Mouse (Mus musculus) Patski (cell line): Measurements from ENCODE around the gene Slc6a19. TPM values are rescaled to one million over a fixed set of nuclear protein-coding genes. Genes with fewer than 3 reads are reported as not detected.
"Not testable (repeated sequence)": the region's sequence is repeated elsewhere in the genome, so short reads cannot be mapped to it uniquely, and the experiment has no call there.

Source experiments
- ATAC-seq: fragments of 100-300 bp; one replicate; pipeline ENCODE4 v1.8.0; 2021
- CTCF ChIA-PET: fragments of 350-600 bp; sonication (Branson Sonifier 250); formaldehyde crosslinking; loops from one replicate; lab custom pipeline; 2022; ENCODE audit warnings: inconsistent platforms; lab: Charles Lee
- POLR2A ChIA-PET: fragments of 350-600 bp; sonication (Branson Sonifier 250); formaldehyde crosslinking; loops from one replicate; lab custom pipeline; 2022; ENCODE audit warnings: antibody characterized with exemption, inconsistent platforms; lab: Charles Lee
- DNase-seq: peaks from one replicate; pipeline ENCODE4 v3.0.0-alpha.2; 2011; ENCODE audit warnings: low read depth, low spot score
- H3K27me3 ChIP-seq: fragments of 371-371 bp; one replicate; pipeline ENCODE4 v1.5.1; 2021
- CTCF ChIP-seq: fragments of 100-300 bp; IDR thresholded peaks from one replicate; pipeline ENCODE4 v1.5.1; 2021
- in situ Hi-C: fragments of 300-500 bp; cut with MboI; formaldehyde crosslinking; loops from 3 replicates; pipeline ENCODE4 v1.11.1; 2018; ENCODE audit warnings: low pct_unique_long_range_greater_than_20kb, mixed read lengths
- polyA plus RNA-seq: library from polyadenylated mRNA; unstranded; gene quantifications from one replicate; pipeline ENCODE4 v1.2.3, GENCODE M21; 2021

Gene Slc6a19
- polyA plus RNA-seq, 1 experiment from 2014 or later, result 20.4 TPM

DNA sequence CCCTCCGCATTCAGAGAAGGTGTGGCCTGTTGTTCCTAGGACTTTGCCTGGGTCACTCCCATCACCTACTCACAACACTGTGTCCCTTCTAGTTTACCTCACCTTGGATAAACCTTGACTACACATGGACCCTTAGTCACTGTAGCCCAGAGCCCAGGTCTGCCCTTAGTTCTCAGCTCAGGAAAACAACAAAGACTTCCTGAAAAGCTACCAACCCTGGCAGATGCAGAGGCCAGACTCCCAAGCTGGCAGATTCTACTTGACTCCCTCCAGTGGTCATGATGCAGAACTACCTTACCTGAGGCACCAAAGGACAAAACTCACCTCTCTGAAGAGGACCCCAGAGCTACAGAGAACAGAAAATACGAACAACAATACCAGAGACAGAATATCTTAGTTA is 9.4 kb upstream of the Slc6a19 start:
- ATAC-seq (peak; percentile 29), DNase-seq (no peak)
- in situ Hi-C loops, result no loop called here
- TF ChIP-seq CTCF, result peak; percentile 74
- POLR2A ChIA-PET, result interaction anchor here (1.0 to 1.7 kb wide), 3 partner anchors 13 to 108 kb away, joined by 3 to 4 read pairs (median 3); no protein-coding TSS in a partner anchor
- CTCF ChIA-PET, result interaction anchor here (0.7 to 6.8 kb wide), 13 partner anchors 9 to 227 kb away, joined by 3 to 54 read pairs (median 4); partner anchors contain the start of gene Slc6a19
- no peaks in the 10 kb centered on the region for H3K27me3 ChIP-seq

DNA sequence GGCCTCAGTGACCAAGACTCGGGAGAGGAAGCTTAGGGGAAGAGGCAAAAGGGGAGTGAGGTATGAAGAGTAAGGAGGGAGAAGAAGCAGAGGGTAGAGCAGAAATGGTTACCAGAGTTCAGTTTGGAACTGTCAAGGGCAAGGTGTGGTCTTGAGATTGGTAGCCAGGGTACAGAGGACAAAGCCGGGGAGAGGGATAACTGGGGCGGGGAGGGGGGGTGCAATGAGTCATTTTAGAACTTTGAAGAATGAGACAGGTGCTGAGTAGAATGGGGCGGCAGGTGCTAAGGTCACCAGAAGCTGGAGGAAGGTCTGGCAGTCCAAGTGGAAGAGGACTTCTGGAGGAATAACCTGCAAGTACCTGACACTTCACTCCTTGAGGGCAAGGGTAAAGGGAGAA is 8.5 kb upstream of the Slc6a19 start:
- DNase-seq (no peak), ATAC-seq (no peak)
- in situ Hi-C loops, result no loop called here
- no peak for TF ChIP-seq CTCF
- ChIA-PET CTCF (interaction anchor here (1.1 to 6.8 kb wide), 5 partner anchors 17 to 109 kb away, joined by 3 to 54 read pairs (median 3); no protein-coding TSS in a partner anchor), POLR2A (interaction anchor here (1.1 to 1.2 kb wide), 2 partner anchors 9 to 67 kb away, joined by 3 to 4 read pairs; no protein-coding TSS in a partner anchor)
- H3K27me3 ChIP-seq, result no peaks in the 10 kb centered on the region

DNA sequence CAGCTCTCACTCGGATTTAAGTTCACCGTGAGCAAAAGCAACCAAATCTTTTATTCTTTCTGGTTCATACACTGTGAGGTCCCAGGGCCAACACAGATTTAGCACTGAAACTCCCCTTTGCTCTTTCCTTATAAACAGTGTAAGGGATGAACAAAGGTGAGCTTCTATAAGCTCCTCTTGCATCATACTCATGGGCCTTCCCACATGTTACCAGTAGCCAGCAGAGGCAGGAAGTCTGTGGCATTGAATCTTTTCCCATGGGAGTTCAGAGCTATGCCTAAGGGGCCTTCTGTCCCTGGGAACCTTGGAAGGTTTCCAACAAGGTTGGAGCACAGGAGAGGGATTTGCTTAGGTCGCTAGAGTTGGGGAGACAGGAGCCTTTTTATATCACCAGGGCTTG is 7.6 kb upstream of the Slc6a19 start:
- H3K27me3 ChIP-seq, result no peaks in the 10 kb centered on the region
- no peak for TF ChIP-seq CTCF
- ATAC-seq (no peak), DNase-seq (no peak)
- POLR2A ChIA-PET, result interaction anchor here (1.2 kb wide), 1 partner anchor 66 kb away, joined by 3 read pairs; no protein-coding TSS in a partner anchor
- CTCF ChIA-PET, result interaction anchor here (1.0 to 6.8 kb wide), 6 partner anchors 16 to 65 kb away, joined by 3 to 54 read pairs (median 3); no protein-coding TSS in a partner anchor
- in situ Hi-C loops, result no loop called here

DNA sequence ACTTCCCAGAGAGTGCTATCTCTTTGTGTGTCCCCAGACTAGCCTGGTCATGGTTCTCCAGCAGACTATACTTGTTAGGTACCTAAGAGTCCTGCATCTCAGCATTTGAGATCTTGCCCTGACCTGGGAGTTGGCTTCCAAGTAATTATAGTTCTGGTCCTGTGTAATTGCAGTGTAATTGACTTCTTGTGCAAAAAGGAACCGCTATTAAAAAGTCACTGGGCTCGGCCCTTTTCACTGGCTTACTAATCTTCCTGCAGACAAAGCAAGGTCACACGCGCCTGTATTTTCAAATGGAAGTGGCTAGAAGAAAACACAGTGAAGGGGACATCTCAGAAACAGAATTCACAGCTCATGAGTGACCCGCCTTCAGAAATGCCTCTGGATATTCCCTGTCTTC is 7.1 kb upstream of the Slc6a19 start:
- DNase-seq (no peak), ATAC-seq (no peak)
- no peaks in the 10 kb centered on the region for H3K27me3 ChIP-seq
- in situ Hi-C loops, result no loop called here
- TF ChIP-seq CTCF, result no peak
- POLR2A ChIA-PET, result no interaction called here
- CTCF ChIA-PET, result interaction anchor here (1.0 to 6.8 kb wide), 5 partner anchors 16 to 65 kb away, joined by 3 to 54 read pairs (median 3); no protein-coding TSS in a partner anchor

DNA sequence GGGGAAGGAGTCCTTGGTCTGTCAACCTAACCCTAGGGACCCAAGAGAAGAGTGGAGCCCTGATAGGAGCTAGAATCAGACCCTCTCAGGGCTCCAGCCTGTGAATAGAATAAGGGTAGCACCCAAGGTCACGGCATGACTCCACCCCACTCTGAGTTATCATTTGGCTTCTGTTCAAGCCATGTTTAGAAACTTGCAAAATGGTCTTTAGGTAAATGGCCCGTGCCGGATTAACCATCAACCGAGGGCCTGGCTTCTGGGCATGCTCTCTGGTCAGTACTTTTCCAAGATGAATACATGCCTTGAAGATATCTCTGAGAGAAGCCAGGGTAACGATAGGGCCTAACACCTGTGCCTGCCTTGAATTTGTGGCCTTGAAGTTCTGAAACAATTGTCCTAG is 6.6 kb upstream of the Slc6a19 start:
- in situ Hi-C loops, result no loop called here
- no peaks in the 10 kb centered on the region for H3K27me3 ChIP-seq
- TF ChIP-seq CTCF, result no peak
- ChIA-PET CTCF (interaction anchor here (1.1 to 6.8 kb wide), 4 partner anchors 12 to 111 kb away, joined by 3 to 54 read pairs (median 11); no protein-coding TSS in a partner anchor), POLR2A (no interaction called here)
- ATAC-seq, result no peak
- DNase-seq, result no peak

DNA sequence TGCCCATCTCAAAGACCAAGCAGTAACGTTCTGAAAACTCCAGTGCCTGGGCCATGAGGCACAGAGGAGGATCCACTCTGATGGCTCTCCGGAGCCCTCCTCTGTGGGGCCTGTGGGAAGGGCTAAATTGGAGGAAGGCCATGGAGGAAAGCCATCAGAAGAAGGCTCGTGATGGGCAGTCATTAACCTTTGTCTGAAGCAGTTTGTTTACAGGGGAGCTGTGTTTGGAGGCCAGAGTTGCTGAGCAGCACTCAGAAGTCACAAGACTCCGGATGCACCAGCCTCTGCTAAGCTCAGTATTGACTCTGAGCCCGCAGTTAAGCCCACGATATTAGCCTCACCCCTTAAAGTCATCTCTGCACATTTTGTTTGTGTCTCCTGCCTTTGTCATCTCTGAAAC is 4.8 kb upstream of the Slc6a19 start:
- ATAC-seq, result peak; percentile 29
- no peak for TF ChIP-seq CTCF
- in situ Hi-C loops, result no loop called here
- ChIA-PET CTCF (interaction anchor here (1.0 to 6.8 kb wide), 4 partner anchors 9 to 94 kb away, joined by 3 to 54 read pairs (median 10); no protein-coding TSS in a partner anchor), POLR2A (interaction anchor here (1.0 to 1.6 kb wide), 2 partner anchors 10 to 15 kb away, joined by 6 to 7 read pairs; no protein-coding TSS in a partner anchor)
- no peaks in the 10 kb centered on the region for H3K27me3 ChIP-seq
- no peak for DNase-seq

DNA sequence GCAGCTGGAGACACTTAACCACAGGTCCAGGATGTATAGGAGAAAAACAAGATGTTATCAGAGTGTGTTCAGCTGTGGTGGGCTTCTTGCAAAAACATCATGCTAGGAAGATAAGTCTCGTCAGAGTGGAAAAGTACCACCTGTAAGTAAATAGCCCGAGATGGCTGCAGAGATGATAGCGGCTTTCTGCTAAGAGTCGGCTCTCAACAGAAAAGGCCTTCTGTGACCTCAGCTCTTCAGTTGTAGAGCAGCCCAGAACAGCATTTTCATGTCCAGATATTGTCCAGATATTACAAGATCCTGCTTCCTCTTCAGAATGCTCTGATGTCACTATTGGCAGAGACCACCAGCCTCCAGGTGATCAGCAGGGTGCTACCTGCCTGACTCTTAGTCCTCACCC is 1.2 kb downstream of the Slc6a19 start:
- ChIA-PET CTCF (interaction anchor here (1.3 to 3.5 kb wide), 3 partner anchors 11 to 57 kb away, joined by 3 to 16 read pairs (median 6); no protein-coding TSS in a partner anchor), POLR2A (interaction anchor here (1.2 kb wide), 1 partner anchor 10 kb away, joined by 4 read pairs; no protein-coding TSS in a partner anchor)
- in situ Hi-C loops, H3K27me3 ChIP-seq, ATAC-seq, DNase-seq: not testable (repeated sequence)

DNA sequence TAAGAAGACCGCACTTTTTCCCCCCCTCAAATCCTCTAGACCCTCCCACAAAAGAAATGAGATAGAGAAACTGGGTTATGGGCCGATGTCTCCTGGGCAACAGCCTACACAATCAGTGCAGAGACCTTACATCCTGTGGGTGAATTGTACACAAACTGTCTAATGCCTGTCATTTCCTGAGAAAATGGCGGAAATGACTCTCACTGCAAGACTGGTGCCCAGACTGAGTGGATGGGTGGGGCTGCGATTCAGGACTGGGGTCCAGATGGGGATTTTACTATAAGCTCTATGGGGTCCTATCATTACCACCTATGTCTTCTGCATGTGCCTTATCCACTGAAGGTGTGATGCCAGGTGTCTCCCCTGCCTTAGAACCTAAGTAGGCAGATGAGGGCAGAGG is 1.9 kb downstream of the Slc6a19 start:
- ChIA-PET CTCF (interaction anchor here (2.1 to 2.6 kb wide), 2 partner anchors 10 to 56 kb away, joined by 6 to 12 read pairs; no protein-coding TSS in a partner anchor), POLR2A (interaction anchor here (0.6 kb wide), 1 partner anchor 120 kb away, joined by 3 read pairs; no protein-coding TSS in a partner anchor)
- no peak for TF ChIP-seq CTCF
- in situ Hi-C loops, result no loop called here
- no peak for DNase-seq
- no peak for ATAC-seq
- H3K27me3 ChIP-seq, result no peaks in the 10 kb centered on the region

DNA sequence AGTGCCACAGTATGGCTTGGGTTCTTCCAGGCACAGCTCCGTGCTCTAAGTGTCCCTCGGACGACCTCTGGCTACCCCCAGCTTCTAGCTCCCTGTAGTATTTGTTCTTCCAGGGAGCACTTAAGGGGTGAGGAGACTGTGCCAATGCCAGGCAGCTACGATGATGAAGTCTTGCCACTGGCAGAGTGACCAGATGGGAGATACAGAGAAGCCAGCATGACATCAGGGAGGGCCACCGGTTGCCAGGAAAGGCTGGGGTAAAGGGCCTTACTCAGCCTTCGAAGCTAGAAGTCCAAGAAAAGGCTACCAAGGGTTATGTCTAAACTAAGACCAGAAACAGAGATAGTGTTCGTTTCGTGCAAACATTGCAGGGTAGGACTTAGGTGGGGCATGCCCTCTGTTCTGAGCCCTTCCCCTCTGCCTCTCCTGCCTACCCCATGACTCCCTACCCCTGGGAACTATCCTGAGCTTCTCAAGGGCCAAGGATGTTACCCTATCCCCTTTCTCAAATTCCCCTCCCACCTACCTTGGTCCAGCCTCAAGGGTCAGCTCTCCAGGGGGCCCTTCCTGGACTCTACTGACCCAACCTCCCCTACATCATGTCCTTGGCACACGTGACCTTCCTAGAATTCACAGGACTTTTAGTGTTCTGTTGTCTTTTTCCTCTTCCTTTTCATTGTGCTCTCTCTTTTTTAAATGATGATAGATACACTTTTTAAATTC is 3.3 kb downstream of the Slc6a19 start:
- ChIA-PET POLR2A (interaction anchor here (0.8 to 2.5 kb wide), 2 partner anchors 9 to 13 kb away, joined by 4 to 6 read pairs; no protein-coding TSS in a partner anchor), CTCF (interaction anchor here (2.6 kb wide), 1 partner anchor 9 kb away, joined by 12 read pairs; no protein-coding TSS in a partner anchor)
- DNase-seq, result no peak
- H3K27me3 ChIP-seq, result no peaks in the 10 kb centered on the region
- ATAC-seq, result no peak
- no peak for TF ChIP-seq CTCF
- in situ Hi-C loops, result no loop called here

DNA sequence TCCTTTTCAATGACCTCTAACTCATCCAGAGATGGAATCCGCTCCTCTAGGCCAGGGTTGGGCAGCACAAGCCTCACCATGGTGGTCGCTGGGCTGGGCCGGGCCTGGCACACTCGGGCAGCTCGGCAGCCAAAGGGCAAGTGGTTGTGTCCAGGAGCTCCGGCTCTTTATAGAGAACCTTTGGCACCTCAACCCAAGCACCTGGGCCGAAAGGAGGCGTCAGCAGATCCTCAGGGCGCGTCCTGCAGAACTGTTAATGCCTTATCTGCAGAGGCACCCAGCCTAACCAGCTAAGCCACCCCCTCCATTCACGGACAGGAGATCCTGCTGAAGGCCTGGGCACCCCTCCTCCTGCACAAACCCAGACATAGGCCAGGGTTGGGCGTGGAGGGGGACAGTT is 4.1 kb downstream of the Slc6a19 start:
- in situ Hi-C loops, result no loop called here
- H3K27me3 ChIP-seq, result no peaks in the 10 kb centered on the region
- DNase-seq (no peak), ATAC-seq (no peak)
- no peak for TF ChIP-seq CTCF
- POLR2A ChIA-PET, result interaction anchor here (0.8 to 2.5 kb wide), 2 partner anchors 9 to 14 kb away, joined by 4 to 6 read pairs; no protein-coding TSS in a partner anchor
- CTCF ChIA-PET, result interaction anchor here (1.7 to 2.6 kb wide), 2 partner anchors 8 to 54 kb away, joined by 5 to 12 read pairs; no protein-coding TSS in a partner anchor
